Mouse (Mus musculus): ENCODE measurements around the gene Gpr18. TPM values are rescaled to one million over a fixed set of nuclear protein-coding genes. Genes with fewer than 3 reads are reported as not detected.

Gpr18 gene
- polyA plus RNA-seq, 1 experiment from 2014 or later = not detected

GRCm38 (mm10) chr14:121937601-121938255 is 22.1 kb upstream of the Gpr18 start:
- peaks cover 12% of the 10 kb centered on the region for H3K36me3 ChIP-seq (replicated peaks; ENCODE audit: control insufficient read depth, insufficient read depth)
- H3K4me1 ChIP-seq (replicated peaks; ENCODE audit: control insufficient read depth, insufficient read depth, low read length) = no peaks in the 10 kb centered on the region
- peaks cover 8% of the 10 kb centered on the region; the same call in 1 of the 2 replicates for H3K9me3 ChIP-seq (ENCODE audit: control insufficient read depth, low read length)
- no peak overlapping the region for H3K4me3 ChIP-seq (replicated peaks; ENCODE audit: low read length)
- no peak overlapping the region for H3K4me2 ChIP-seq (replicated peaks)
- ATAC-seq (ENCODE audit: low FRiP score) (no peak), DNase-seq (ENCODE audit: low spot score) (no peak)
- WGBS = 92% methylated on average over 11 of the region's 11 CpGs
- H3K27me3 ChIP-seq (ENCODE audit: control insufficient read depth, insufficient read depth, low read length) = no peaks in the 10 kb centered on the region
- H3K9ac ChIP-seq = no peak overlapping the region
- no peak overlapping the region for H3K27ac ChIP-seq

GRCm38 (mm10) chr14:121936856-121937255 is 21.3 kb upstream of the Gpr18 start:
- ATAC-seq (ENCODE audit: low FRiP score) (no peak), DNase-seq (ENCODE audit: low spot score) (no peak)
- H3K4me1 ChIP-seq (replicated peaks; ENCODE audit: control insufficient read depth, insufficient read depth, low read length) = no peaks in the 10 kb centered on the region; the same call in 1 of the 2 replicates
- no peak overlapping the region for H3K27ac ChIP-seq
- no peaks in the 10 kb centered on the region for H3K27me3 ChIP-seq (ENCODE audit: control insufficient read depth, insufficient read depth, low read length)
- WGBS = 84% methylated on average over 8 of the region's 8 CpGs
- 0 out of 2 replicates have a peak, but pooled peaks cover 5% of the 10 kb centered on the region for H3K9me3 ChIP-seq (ENCODE audit: control insufficient read depth, low read length)
- H3K36me3 ChIP-seq (replicated peaks; ENCODE audit: control insufficient read depth, insufficient read depth) = peaks cover 12% of the 10 kb centered on the region
- no peak overlapping the region for H3K4me3 ChIP-seq (replicated peaks; ENCODE audit: low read length)
- no peak overlapping the region for H3K4me2 ChIP-seq (replicated peaks)
- H3K9ac ChIP-seq = no peak overlapping the region

- no peak overlapping the region for H3K4me3 ChIP-seq (replicated peaks; ENCODE audit: low read length)
- WGBS = 98% methylated on average over 4 of the region's 4 CpGs
- H3K9ac ChIP-seq = no peak overlapping the region
- no peak for DNase-seq (ENCODE audit: low spot score)
- no peaks in the 10 kb centered on the region; the same call in 1 of the 2 replicates for H3K4me1 ChIP-seq (replicated peaks; ENCODE audit: control insufficient read depth, insufficient read depth, low read length)
- no peaks in the 10 kb centered on the region for H3K27me3 ChIP-seq (ENCODE audit: control insufficient read depth, insufficient read depth, low read length)
- 0 out of 2 replicates have a peak, but pooled peaks cover 5% of the 10 kb centered on the region for H3K9me3 ChIP-seq (ENCODE audit: control insufficient read depth, low read length)
- no peak overlapping the region for H3K4me2 ChIP-seq (replicated peaks)
- H3K27ac ChIP-seq = no peak overlapping the region
- H3K36me3 ChIP-seq (replicated peaks; ENCODE audit: control insufficient read depth, insufficient read depth) = peaks cover 12% of the 10 kb centered on the region
- ATAC-seq (ENCODE audit: low FRiP score) = no peak
Observed at GRCm38 (mm10) chr14:121936356-121936755, 20.8 kb upstream of the Gpr18 start.

- Histone ChIP-seq H3K36me3 (replicated peaks; ENCODE audit: control insufficient read depth, insufficient read depth) (peaks cover 12% of the 10 kb centered on the region), H3K27ac (no peak overlapping the region), H3K9ac (no peak overlapping the region), H3K9me3 (ENCODE audit: control insufficient read depth, low read length) (0 out of 2 replicates have a peak, but pooled peaks cover 5% of the 10 kb centered on the region), H3K27me3 (ENCODE audit: control insufficient read depth, insufficient read depth, low read length) (no peaks in the 10 kb centered on the region), H3K4me3 (replicated peaks; ENCODE audit: low read length) (no peak overlapping the region), H3K4me2 (replicated peaks) (no peak overlapping the region), H3K4me1 (replicated peaks; ENCODE audit: control insufficient read depth, insufficient read depth, low read length) (no peaks in the 10 kb centered on the region; the same call in 1 of the 2 replicates)
- WGBS = 96% methylated on average over 5 of the region's 5 CpGs
- ATAC-seq (ENCODE audit: low FRiP score) (no peak), DNase-seq (ENCODE audit: low spot score) (no peak)
Observed at GRCm38 (mm10) chr14:121934597-121934946, 19.0 kb upstream of the Gpr18 start.

GRCm38 (mm10) chr14:121933906-121934596 is 18.5 kb upstream of the Gpr18 start:
- WGBS = 96% methylated on average over 7 of the region's 7 CpGs
- Histone ChIP-seq H3K36me3 (replicated peaks; ENCODE audit: control insufficient read depth, insufficient read depth) (peaks cover 12% of the 10 kb centered on the region), H3K27me3 (ENCODE audit: control insufficient read depth, insufficient read depth, low read length) (no peaks in the 10 kb centered on the region), H3K4me2 (replicated peaks) (no peak overlapping the region), H3K4me1 (replicated peaks; ENCODE audit: control insufficient read depth, insufficient read depth, low read length) (no peaks in the 10 kb centered on the region; the same call in 1 of the 2 replicates), H3K4me3 (replicated peaks; ENCODE audit: low read length) (no peak overlapping the region), H3K9me3 (ENCODE audit: control insufficient read depth, low read length) (0 out of 2 replicates have a peak, but pooled peaks cover 5% of the 10 kb centered on the region), H3K27ac (no peak overlapping the region), H3K9ac (no peak overlapping the region)
- no peak for ATAC-seq (ENCODE audit: low FRiP score)
- no peak for DNase-seq (ENCODE audit: low spot score)

- Histone ChIP-seq H3K9me3 (ENCODE audit: control insufficient read depth, low read length) (0 out of 2 replicates have a peak, but pooled peaks cover 5% of the 10 kb centered on the region), H3K27ac (no peak overlapping the region), H3K9ac (no peak overlapping the region), H3K4me3 (replicated peaks; ENCODE audit: low read length) (no peak overlapping the region), H3K4me2 (replicated peaks) (no peak overlapping the region), H3K27me3 (ENCODE audit: control insufficient read depth, insufficient read depth, low read length) (no peaks in the 10 kb centered on the region), H3K36me3 (replicated peaks; ENCODE audit: control insufficient read depth, insufficient read depth) (peaks cover 12% of the 10 kb centered on the region), H3K4me1 (replicated peaks; ENCODE audit: control insufficient read depth, insufficient read depth, low read length) (no peaks in the 10 kb centered on the region; the same call in 1 of the 2 replicates)
- DNase-seq (ENCODE audit: low spot score) (no peak), ATAC-seq (ENCODE audit: low FRiP score) (no peak)
- WGBS = 83% methylated on average over 4 of the region's 4 CpGs
Observed at GRCm38 (mm10) chr14:121932180-121932579, 16.6 kb upstream of the Gpr18 start.

- WGBS = 93% methylated on average over 3 of the region's 3 CpGs
- Histone ChIP-seq H3K4me1 (replicated peaks; ENCODE audit: control insufficient read depth, insufficient read depth, low read length) (no peaks in the 10 kb centered on the region; the same call in 1 of the 2 replicates), H3K27me3 (ENCODE audit: control insufficient read depth, insufficient read depth, low read length) (no peaks in the 10 kb centered on the region), H3K4me3 (replicated peaks; ENCODE audit: low read length) (no peak overlapping the region), H3K4me2 (replicated peaks) (no peak overlapping the region), H3K36me3 (replicated peaks; ENCODE audit: control insufficient read depth, insufficient read depth) (peaks cover 12% of the 10 kb centered on the region), H3K27ac (no peak overlapping the region), H3K9ac (no peak overlapping the region), H3K9me3 (ENCODE audit: control insufficient read depth, low read length) (0 out of 2 replicates have a peak, but pooled peaks cover 5% of the 10 kb centered on the region)
- DNase-seq (ENCODE audit: low spot score) (no peak), ATAC-seq (ENCODE audit: low FRiP score) (no peak)
Observed at GRCm38 (mm10) chr14:121931594-121931993, 16.0 kb upstream of the Gpr18 start.

GRCm38 (mm10) chr14:121930731-121931383 is 15.3 kb upstream of the Gpr18 start:
- Histone ChIP-seq H3K4me1 (replicated peaks; ENCODE audit: control insufficient read depth, insufficient read depth, low read length) (no peaks in the 10 kb centered on the region; the same call in 1 of the 2 replicates), H3K9ac (no peak overlapping the region), H3K4me2 (replicated peaks) (no peak overlapping the region), H3K4me3 (replicated peaks; ENCODE audit: low read length) (no peak overlapping the region), H3K27ac (no peak overlapping the region), H3K27me3 (ENCODE audit: control insufficient read depth, insufficient read depth, low read length) (no peaks in the 10 kb centered on the region), H3K9me3 (ENCODE audit: control insufficient read depth, low read length) (0 out of 2 replicates have a peak, but pooled peaks cover 4% of the 10 kb centered on the region), H3K36me3 (replicated peaks; ENCODE audit: control insufficient read depth, insufficient read depth) (peaks cover 12% of the 10 kb centered on the region)
- DNase-seq (ENCODE audit: low spot score) = no peak
- ATAC-seq (ENCODE audit: low FRiP score) = no peak
- 79% methylated on average over 7 of the region's 7 CpGs for WGBS
